ENCODE assay signal across 17 mouse cellular contexts in genomic region chr8:125677484-125677883, GRCm38 (mm10).
"Had no signal": no experiment of that assay in that cellular context is flagged by ENCODE, and none has a peak within 500 bp of the region (broad histone marks: within the 10 kb centered on the region; RNA-seq: fewer than 3 reads in every experiment).

No protein-coding gene starts in this region.

- H3K27ac ChIP-seq: lung, embryonic 15.5 days; macrophage; midbrain, embryonic 12.5 days; neural tube, embryonic 12.5 days; stomach, embryonic 15.5 days; stomach, postnatal 0 days had no signal

- ATAC-seq: liver, postnatal 0 days; lung, postnatal 0 days had no signal

- H3K9ac ChIP-seq: liver, postnatal 0 days; lung, embryonic 15.5 days; midbrain, embryonic 12.5 days; neural tube, embryonic 12.5 days; stomach, embryonic 15.5 days had no signal

- H3K4me2 ChIP-seq: lung, embryonic 15.5 days; midbrain, embryonic 12.5 days; neural tube, embryonic 12.5 days; stomach, embryonic 15.5 days had no signal

- H3K9me3 ChIP-seq: lung, embryonic 15.5 days; midbrain, embryonic 12.5 days; neural tube, embryonic 12.5 days; stomach, embryonic 15.5 days had no signal

- H3K27me3 ChIP-seq: lung, embryonic 15.5 days; midbrain, embryonic 12.5 days; neural tube, embryonic 12.5 days; stomach, embryonic 15.5 days had no signal

- H3K4me3 ChIP-seq: lung, embryonic 15.5 days; megakaryocyte, embryonic 14.5 days; midbrain, embryonic 12.5 days; neural tube, embryonic 12.5 days; stomach, embryonic 15.5 days had no signal

- H3K36me3 ChIP-seq: lung, embryonic 15.5 days; midbrain, embryonic 12.5 days; neural tube, embryonic 12.5 days; stomach, embryonic 15.5 days had no signal

- H3K4me1 ChIP-seq: lung, embryonic 15.5 days; megakaryocyte, embryonic 14.5 days; neural tube, embryonic 12.5 days; stomach, embryonic 15.5 days had no signal

- DNase-seq: liver, postnatal 0 days; lung, adult 2 months; lung, postnatal 14 days; lung, postnatal 36 days; midbrain, embryonic 14.5 days; right cerebral cortex, postnatal 14 days; thymus, adult 2 months; thymus, postnatal 25 days; thymus, postnatal 4 days had no signal
